Mouse (Mus musculus) intestine, embryonic 14.5 days (tissue): Measurements from ENCODE around the gene Syt2. TPM values are rescaled to one million over a fixed set of nuclear protein-coding genes. Genes with fewer than 3 reads are reported as not detected.

Source experiments
- ATAC-seq: fragments of 200-750 bp; cut with Nextera tagmentation; replicated peaks from 2 replicates; pipeline ENCODE4 v1.8.0; 2017; ENCODE audit warnings: low read depth, moderate number of reproducible peaks, moderate TSS enrichment, moderate library complexity; ENCODE audit not compliant: low FRiP score, low TSS enrichment
- DNase-seq: peaks from one replicate; pipeline ENCODE4 v3.0.0-alpha.2; 2018; ENCODE audit warnings: low spot score
- H3K27ac ChIP-seq: fragments of 300-500 bp; sonication (generic); 2 replicates; pipeline ENCODE4 v1.5.1; 2014; ENCODE audit warnings: low read depth, mild to moderate bottlenecking, control low read depth
- H3K27me3 ChIP-seq: fragments of 300-500 bp; sonication (generic); replicated peaks from 2 replicates; pipeline ENCODE4 v1.6.1; 2014; ENCODE audit warnings: low read length, control low read depth; ENCODE audit not compliant: control insufficient read depth, insufficient read depth
- H3K36me3 ChIP-seq: fragments of 300-500 bp; sonication (generic); 2 replicates; pipeline ENCODE4 v1.6.1; 2014; ENCODE audit warnings: low read length, control low read depth; ENCODE audit not compliant: control insufficient read depth, insufficient read depth
- H3K4me1 ChIP-seq: fragments of 300-500 bp; sonication (generic); replicated peaks from 2 replicates; pipeline ENCODE4 v1.6.1; 2014; ENCODE audit warnings: low read length, control low read depth, mixed read lengths; ENCODE audit not compliant: control insufficient read depth, insufficient read depth
- H3K4me2 ChIP-seq: fragments of 300-500 bp; sonication (generic); 2 replicates; pipeline ENCODE4 v1.6.1; 2014; ENCODE audit warnings: low read length
- H3K4me3 ChIP-seq: fragments of 300-500 bp; sonication (generic); 2 replicates; pipeline ENCODE4 v1.5.1; 2014; ENCODE audit warnings: low read depth, low read length, control low read depth, mixed read lengths
- H3K9ac ChIP-seq: fragments of 300-500 bp; sonication (generic); 2 replicates; pipeline ENCODE4 v1.6.1; 2014; ENCODE audit warnings: mild to moderate bottlenecking, low read length
- H3K9me3 ChIP-seq: fragments of 300-500 bp; sonication (generic); 2 replicates; pipeline ENCODE4 v1.6.1; 2016; ENCODE audit warnings: low read length, control low read depth; ENCODE audit not compliant: control insufficient read depth
- WGBS: fragments of 180-500 bp; shearing (Covaris S2); extraction: QIAGEN DNeasy Blood & Tissue Kit; methylation state at CpG from one replicate; pipeline ENCODE4 v1.1.7; 2014; 5-methylcytosine and 5-hydroxymethylcytosine counted together
- polyA plus RNA-seq: library from polyadenylated mRNA; unstranded; fragments of >200 nt; fragmentation: Nextera tagmentation; extraction: Ambion mirVana; gene quantifications from 2 replicates; pipeline ENCODE4 v1.2.1, GENCODE M21; 2014

The Syt2 gene
- polyA plus RNA-seq, 1 experiment from 2014 or later = 2.1 TPM

GRCm38 (mm10) chr1:134682460-134682859 is 36.0 kb downstream of the Syt2 start:
- 39% methylated on average over 9 of the region's 9 CpGs for WGBS

DNA sequence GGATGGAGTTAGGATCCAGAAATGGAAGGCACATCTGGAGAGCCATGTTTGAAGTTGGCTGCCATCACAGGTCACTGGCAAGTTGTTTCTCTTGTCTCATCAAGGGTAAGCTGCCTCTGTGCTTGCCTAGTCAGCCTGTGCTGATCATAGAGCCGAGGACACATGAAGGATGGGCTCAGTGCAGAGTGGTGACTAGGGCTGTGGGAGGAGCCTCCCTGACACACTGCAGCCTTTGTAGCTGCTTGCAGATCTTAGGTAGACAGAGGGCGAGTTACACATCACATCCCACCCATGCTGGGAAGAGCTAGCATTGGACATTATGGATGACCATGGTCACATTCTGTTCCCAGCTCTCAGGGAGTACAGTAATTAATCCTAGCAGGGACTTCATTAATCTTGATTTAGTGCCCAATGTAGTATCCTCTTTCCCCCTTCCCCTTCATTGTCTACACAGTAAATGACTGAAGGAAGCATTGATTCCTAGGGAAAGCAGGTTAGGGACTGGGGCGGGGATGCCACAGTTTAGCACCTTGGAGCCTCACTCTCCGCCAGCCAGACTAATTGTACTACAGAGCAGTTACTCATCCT is 40.5 kb downstream of the Syt2 start:
- ATAC-seq = no peak
- DNase-seq = no peak

More at GRCm38 (mm10) chr1:134682460-134682859, 36.0 kb downstream of the Syt2 start:
- DNase-seq (no peak), ATAC-seq (no peak)
- Histone ChIP-seq H3K27me3 (no peaks in the 10 kb centered on the region), H3K4me1 (0 out of 2 replicates have a peak, but pooled peaks cover 3% of the 10 kb centered on the region), H3K4me3 (no peak overlapping the region), H3K27ac (no peak overlapping the region), H3K9ac (no peak overlapping the region), H3K4me2 (no peak overlapping the region), H3K36me3 (no peaks in the 10 kb centered on the region), H3K9me3 (no peaks in the 10 kb centered on the region)

GRCm38 (mm10) chr1:134696302-134696701 is 49.8 kb downstream of the Syt2 start:
- Histone ChIP-seq H3K36me3 (no peaks in the 10 kb centered on the region), H3K9me3 (no peaks in the 10 kb centered on the region), H3K9ac (no peak overlapping the region), H3K4me1 (no peaks in the 10 kb centered on the region), H3K4me2 (no peak overlapping the region), H3K4me3 (no peak overlapping the region), H3K27ac (no peak overlapping the region), H3K27me3 (no peaks in the 10 kb centered on the region)
- ATAC-seq = no peak
- no peak for DNase-seq
- 70% methylated on average over 2 of the region's 2 CpGs for WGBS

More for the DNA sequence above, 40.5 kb downstream of the Syt2 start:
- WGBS = 49% methylated on average over 4 of the region's 4 CpGs
- Histone ChIP-seq H3K4me2 (no peak overlapping the region), H3K9ac (no peak overlapping the region), H3K4me3 (no peak overlapping the region), H3K9me3 (no peaks in the 10 kb centered on the region), H3K36me3 (no peaks in the 10 kb centered on the region), H3K27me3 (no peaks in the 10 kb centered on the region), H3K27ac (no peak overlapping the region), H3K4me1 (0 out of 2 replicates have a peak, but pooled peaks cover 3% of the 10 kb centered on the region)

DNA sequence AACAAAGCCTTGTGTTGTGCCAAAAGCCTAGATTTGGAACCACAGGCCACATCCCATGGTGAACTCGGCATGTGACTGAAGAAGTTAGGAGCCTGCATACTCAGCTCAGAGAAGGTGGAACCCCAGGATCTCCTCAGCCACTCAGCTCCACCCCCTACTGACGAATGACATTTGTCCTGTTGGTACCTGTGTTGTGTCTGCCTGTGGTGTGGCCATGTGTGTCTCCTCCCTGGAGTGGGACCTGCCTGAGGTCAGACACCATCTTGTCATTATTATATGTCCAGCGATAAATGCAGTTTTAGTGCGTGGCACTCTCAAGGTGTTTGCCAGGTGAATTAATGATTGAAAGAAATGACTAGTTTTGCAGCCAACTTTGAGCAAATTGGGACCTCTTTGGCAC is 50.6 kb downstream of the Syt2 start:
- H3K27me3 ChIP-seq = no peaks in the 10 kb centered on the region
- no peaks in the 10 kb centered on the region for H3K36me3 ChIP-seq
- 85% methylated on average over 4 of the region's 4 CpGs for WGBS
- H3K4me1 ChIP-seq = no peaks in the 10 kb centered on the region
- no peak overlapping the region for H3K27ac ChIP-seq
- H3K4me2 ChIP-seq = no peak overlapping the region
- no peak for DNase-seq
- H3K9ac ChIP-seq = no peak overlapping the region
- H3K9me3 ChIP-seq = no peaks in the 10 kb centered on the region
- H3K4me3 ChIP-seq = no peak overlapping the region
- ATAC-seq = no peak

GRCm38 (mm10) chr1:134697522-134698250 is 51.2 kb downstream of the Syt2 start:
- Histone ChIP-seq H3K9ac (no peak overlapping the region), H3K4me2 (no peak overlapping the region), H3K4me3 (no peak overlapping the region), H3K27ac (no peak overlapping the region), H3K4me1 (no peaks in the 10 kb centered on the region), H3K36me3 (no peaks in the 10 kb centered on the region), H3K9me3 (no peaks in the 10 kb centered on the region), H3K27me3 (no peaks in the 10 kb centered on the region)
- WGBS = 88% methylated on average over 17 of the region's 17 CpGs
- ATAC-seq (no peak), DNase-seq (no peak)

- DNase-seq (no peak), ATAC-seq (no peak)
- no peak overlapping the region for H3K27ac ChIP-seq
- no peak overlapping the region for H3K4me3 ChIP-seq
- H3K4me2 ChIP-seq = no peak overlapping the region
- H3K36me3 ChIP-seq = no peaks in the 10 kb centered on the region
- WGBS = 88% methylated on average over 5 of the region's 5 CpGs
- no peaks in the 10 kb centered on the region for H3K9me3 ChIP-seq
- H3K27me3 ChIP-seq = no peaks in the 10 kb centered on the region
- no peaks in the 10 kb centered on the region for H3K4me1 ChIP-seq
- no peak overlapping the region for H3K9ac ChIP-seq
Measured at GRCm38 (mm10) chr1:134698486-134698885, 52.0 kb downstream of the Syt2 start.

- no peak overlapping the region for H3K9ac ChIP-seq
- ATAC-seq = no peak
- H3K9me3 ChIP-seq = no peaks in the 10 kb centered on the region
- no peak overlapping the region for H3K27ac ChIP-seq
- no peak for DNase-seq
- 85% methylated on average over 9 of the region's 9 CpGs for WGBS
- H3K27me3 ChIP-seq = no peaks in the 10 kb centered on the region
- H3K36me3 ChIP-seq = no peaks in the 10 kb centered on the region
- no peaks in the 10 kb centered on the region for H3K4me1 ChIP-seq
- H3K4me3 ChIP-seq = no peak overlapping the region
- H3K4me2 ChIP-seq = no peak overlapping the region
Measured at GRCm38 (mm10) chr1:134699390-134699789, 52.9 kb downstream of the Syt2 start.

DNA sequence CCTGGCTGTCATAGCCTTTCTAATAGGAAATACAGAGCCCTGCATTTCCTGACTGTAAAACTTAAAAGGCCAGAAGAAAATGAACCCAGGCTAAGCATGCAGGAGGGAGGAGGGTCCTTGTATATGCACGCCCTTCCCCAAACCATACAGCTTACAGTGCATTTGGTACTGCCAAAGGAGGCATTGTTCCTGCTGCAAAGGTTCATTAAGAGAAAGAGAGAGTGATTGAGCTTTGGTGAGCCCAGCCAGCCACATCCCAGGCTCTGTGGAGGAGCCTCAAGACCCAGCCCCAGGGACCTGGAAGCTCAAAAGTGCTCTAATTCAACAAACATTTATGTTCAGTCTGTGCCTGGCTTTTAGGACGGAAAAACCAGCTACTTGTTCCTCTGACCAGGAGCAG is 53.7 kb downstream of the Syt2 start:
- no peaks in the 10 kb centered on the region for H3K9me3 ChIP-seq
- 50% methylated on average over 2 of the region's 2 CpGs for WGBS
- DNase-seq = no peak
- no peak overlapping the region for H3K9ac ChIP-seq
- H3K27me3 ChIP-seq = no peaks in the 10 kb centered on the region
- peaks cover 7% of the 10 kb centered on the region; the same call in 1 of the 2 replicates for H3K4me1 ChIP-seq
- no peak overlapping the region for H3K27ac ChIP-seq
- no peak overlapping the region for H3K4me3 ChIP-seq
- no peak overlapping the region for H3K4me2 ChIP-seq
- ATAC-seq = no peak
- no peaks in the 10 kb centered on the region for H3K36me3 ChIP-seq

GRCm38 (mm10) chr1:134700634-134701033 is 54.2 kb downstream of the Syt2 start:
- no peaks in the 10 kb centered on the region for H3K9me3 ChIP-seq
- DNase-seq = no peak
- no peak overlapping the region for H3K4me3 ChIP-seq
- H3K36me3 ChIP-seq = no peaks in the 10 kb centered on the region
- peaks cover 7% of the 10 kb centered on the region; the same call in 1 of the 2 replicates for H3K4me1 ChIP-seq
- 37% methylated on average over 5 of the region's 5 CpGs for WGBS
- H3K9ac ChIP-seq = no peak overlapping the region
- no peaks in the 10 kb centered on the region; the same call in 1 of the 2 replicates for H3K27me3 ChIP-seq
- H3K4me2 ChIP-seq = no peak overlapping the region
- no peak overlapping the region for H3K27ac ChIP-seq
- no peak for ATAC-seq
